Mouse (Mus musculus) stomach, postnatal 0 days (tissue): ENCODE measurements around the gene Tssc4. TPM values are rescaled to one million over a fixed set of nuclear protein-coding genes. Genes with fewer than 3 reads are reported as not detected.

ENCODE experiments used
- ATAC-seq: fragments of 200-750 bp; cut with Nextera tagmentation; 2 replicates; pipeline ENCODE4 v1.8.0; 2017; ENCODE audit not compliant: low FRiP score, low TSS enrichment
- DNase-seq: peaks from one replicate; pipeline ENCODE4 v3.0.0-alpha.2; 2016; ENCODE audit warnings: low spot score
- H3K27ac ChIP-seq: fragments of 300-500 bp; sonication (generic); replicated peaks from 2 replicates; pipeline ENCODE4 v1.5.1; 2014; ENCODE audit warnings: mild to moderate bottlenecking, control low read depth
- H3K27me3 ChIP-seq: fragments of 300-500 bp; sonication (generic); 2 replicates; pipeline ENCODE4 v1.6.1; 2014; ENCODE audit warnings: low read length; ENCODE audit not compliant: control insufficient read depth, insufficient read depth
- H3K36me3 ChIP-seq: fragments of 300-500 bp; sonication (generic); 2 replicates; pipeline ENCODE4 v1.6.1; 2014; ENCODE audit warnings: low read length, mixed read lengths; ENCODE audit not compliant: control insufficient read depth, insufficient read depth
- H3K4me1 ChIP-seq: fragments of 300-500 bp; sonication (generic); replicated peaks from 2 replicates; pipeline ENCODE4 v1.6.1; 2014; ENCODE audit warnings: antibody characterized with exemption; ENCODE audit not compliant: control insufficient read depth, insufficient read depth
- H3K4me2 ChIP-seq: fragments of 300-500 bp; sonication (generic); replicated peaks from 2 replicates; pipeline ENCODE4 v1.6.1; 2014; ENCODE audit warnings: low read depth, mild to moderate bottlenecking, control low read depth, moderate library complexity
- H3K4me3 ChIP-seq: fragments of 300-500 bp; sonication (generic); 2 replicates; pipeline ENCODE4 v1.5.1; 2014; ENCODE audit warnings: low read depth, low read length, control low read depth
- H3K9ac ChIP-seq: fragments of 300-500 bp; sonication (generic); 2 replicates; pipeline ENCODE4 v1.6.1; 2014; ENCODE audit warnings: mild to moderate bottlenecking, low read length, control low read depth, mixed read lengths
- H3K9me3 ChIP-seq: fragments of 300-500 bp; sonication (generic); 2 replicates; pipeline ENCODE4 v1.6.1; 2016; ENCODE audit warnings: low read length; ENCODE audit not compliant: control insufficient read depth
- CTCF ChIP-seq: IDR thresholded peaks from 2 replicates; pipeline ENCODE4 v1.5.1; 2016; ENCODE audit warnings: antibody characterized with exemption, low read depth, mild to moderate bottlenecking, moderate library complexity
- EP300 ChIP-seq: optimal IDR thresholded peaks from 2 replicates; pipeline ENCODE3; 2016; ENCODE audit warnings: antibody characterized with exemption
- WGBS: fragments of 180-500 bp; shearing (Covaris S2); extraction: QIAGEN DNeasy Blood & Tissue Kit; methylation state at CpG from one replicate; pipeline ENCODE4 v1.1.7; 2014; 5-methylcytosine and 5-hydroxymethylcytosine counted together
- polyA plus RNA-seq: library from polyadenylated mRNA; unstranded; fragments of >200 nt; fragmentation: Nextera tagmentation; extraction: Ambion mirVana; gene quantifications from 2 replicates; pipeline ENCODE4 v1.2.1, GENCODE M21; 2015

Tssc4 gene
- polyA plus RNA-seq, 1 experiment from 2014 or later: 44.7 TPM

GRCm38 (mm10) chr7:143042897-143043300 is 26.1 kb upstream of the Tssc4 start:
- H3K9ac ChIP-seq: no peak overlapping the region
- DNase-seq (no peak), ATAC-seq (0 out of 2 replicates have a peak, but pooled peaks have one; percentile 43)
- 86% methylated on average over 3 of the region's 3 CpGs for WGBS
- H3K4me1 ChIP-seq: no peaks in the 10 kb centered on the region
- H3K4me3 ChIP-seq: no peak overlapping the region
- H3K27me3 ChIP-seq: no peaks in the 10 kb centered on the region
- TF ChIP-seq EP300 (no peak), CTCF (no peak)
- H3K9me3 ChIP-seq: no peaks in the 10 kb centered on the region
- H3K4me2 ChIP-seq: no peak overlapping the region
- no peak overlapping the region for H3K27ac ChIP-seq
- H3K36me3 ChIP-seq: no peaks in the 10 kb centered on the region

- no peaks in the 10 kb centered on the region for H3K4me1 ChIP-seq
- 87% methylated on average over 2 of the region's 2 CpGs for WGBS
- no peak overlapping the region for H3K9ac ChIP-seq
- no peaks in the 10 kb centered on the region for H3K27me3 ChIP-seq
- H3K4me2 ChIP-seq: no peak overlapping the region
- H3K4me3 ChIP-seq: no peak overlapping the region
- no peak for TF ChIP-seq CTCF
- no peak for TF ChIP-seq EP300
- H3K9me3 ChIP-seq: no peaks in the 10 kb centered on the region
- H3K27ac ChIP-seq: no peak overlapping the region
- DNase-seq: no peak
- H3K36me3 ChIP-seq: no peaks in the 10 kb centered on the region
- ATAC-seq: no peak
Measured at GRCm38 (mm10) chr7:143044049-143044825, 24.8 kb upstream of the Tssc4 start.

DNA sequence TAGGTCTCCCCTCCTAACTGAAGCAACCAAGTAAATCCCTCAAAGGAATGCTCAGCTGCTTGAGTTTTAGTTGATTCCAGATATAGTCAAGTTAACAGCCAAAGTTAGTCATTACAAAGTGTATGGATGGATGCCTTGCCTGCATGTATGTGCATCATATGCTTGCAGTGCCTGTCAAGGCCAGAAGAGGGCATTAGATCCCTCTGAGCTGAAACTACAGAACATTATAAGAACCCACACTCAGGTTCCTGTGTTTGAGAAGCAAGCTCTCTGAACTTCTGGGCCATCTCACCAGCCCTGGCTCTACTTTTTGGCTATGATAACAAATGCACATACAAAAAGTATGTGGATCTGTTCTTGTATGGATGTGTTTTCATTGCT is 24.2 kb upstream of the Tssc4 start:
- Histone ChIP-seq H3K36me3 (no peaks in the 10 kb centered on the region), H3K4me1 (no peaks in the 10 kb centered on the region), H3K27me3 (no peaks in the 10 kb centered on the region), H3K9me3 (no peaks in the 10 kb centered on the region), H3K4me3 (no peak overlapping the region), H3K27ac (no peak overlapping the region), H3K4me2 (no peak overlapping the region), H3K9ac (no peak overlapping the region)
- ATAC-seq: no peak
- TF ChIP-seq CTCF: peak; percentile 38
- TF ChIP-seq EP300: no peak
- DNase-seq: no peak

DNA sequence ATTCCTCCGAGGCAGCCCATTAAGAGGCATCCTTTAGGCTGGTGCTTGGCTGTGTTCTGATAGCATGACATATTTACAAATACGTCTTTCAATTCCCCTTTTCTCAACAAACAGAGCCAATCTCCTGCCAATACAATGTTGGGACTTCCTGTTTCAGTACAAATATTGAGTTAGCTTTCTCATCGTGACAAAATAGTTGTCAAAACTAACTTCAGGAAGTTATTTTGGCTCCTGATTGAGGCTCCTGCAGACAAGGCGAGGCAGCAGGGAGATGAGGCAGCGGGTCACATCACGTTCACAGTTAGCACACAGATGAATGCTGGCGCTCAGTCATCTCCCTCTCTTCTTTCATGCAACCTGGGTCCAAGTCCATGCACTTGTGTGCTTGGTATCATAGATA is 22.7 kb upstream of the Tssc4 start:
- Histone ChIP-seq H3K4me3 (no peak overlapping the region), H3K9ac (no peak overlapping the region), H3K27me3 (no peaks in the 10 kb centered on the region), H3K27ac (no peak overlapping the region), H3K36me3 (no peaks in the 10 kb centered on the region), H3K9me3 (no peaks in the 10 kb centered on the region), H3K4me1 (no peaks in the 10 kb centered on the region), H3K4me2 (no peak overlapping the region)
- ATAC-seq: no peak
- no peak for DNase-seq
- no peak for TF ChIP-seq CTCF
- no peak for TF ChIP-seq EP300
- WGBS: 63% methylated on average over 7 of the region's 7 CpGs

GRCm38 (mm10) chr7:143049331-143049730 is 19.7 kb upstream of the Tssc4 start:
- H3K4me3 ChIP-seq: no peak overlapping the region
- H3K27me3 ChIP-seq: no peaks in the 10 kb centered on the region
- TF ChIP-seq EP300 (no peak), CTCF (no peak)
- H3K27ac ChIP-seq: no peak overlapping the region
- DNase-seq (no peak), ATAC-seq (no peak)
- WGBS: 78% methylated on average over 3 of the region's 3 CpGs
- H3K4me2 ChIP-seq: no peak overlapping the region
- H3K9me3 ChIP-seq: no peaks in the 10 kb centered on the region
- peaks cover 2% of the 10 kb centered on the region; the same call in 1 of the 2 replicates for H3K4me1 ChIP-seq
- no peak overlapping the region for H3K9ac ChIP-seq
- no peaks in the 10 kb centered on the region for H3K36me3 ChIP-seq
